24 mouse cellular contexts compared by ENCODE assay signal in the genomic region with DNA sequence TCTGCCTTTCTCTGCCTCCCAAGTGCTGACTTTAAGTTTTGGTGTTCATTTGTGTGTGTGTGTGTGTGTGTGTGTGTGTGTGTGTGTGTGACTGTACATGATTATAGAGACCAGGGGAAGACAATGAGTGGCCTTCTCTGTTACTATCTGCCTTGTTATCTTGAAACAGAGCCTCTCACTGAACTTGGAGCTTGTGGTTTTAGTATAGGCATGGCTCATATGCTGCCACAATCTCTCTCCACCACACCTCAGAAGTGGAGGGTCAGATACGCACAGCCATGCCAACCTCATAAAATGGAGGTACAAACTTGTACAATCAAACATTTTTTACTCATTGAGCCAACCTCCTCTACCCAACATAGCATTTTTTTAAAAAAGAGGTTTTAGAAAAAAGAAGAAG. TPM values are rescaled to one million over a fixed set of nuclear protein-coding genes. Genes with fewer than 3 reads are reported as not detected.
DNase-seq lines count a peak whose midpoint lies in the region; ATAC-seq and TF ChIP-seq lines count a peak whose summit lies in the region.
"Had no signal": no experiment of that assay in that cellular context is flagged by ENCODE, and none has a peak within 500 bp of the region (broad histone marks: within the 10 kb centered on the region; RNA-seq: fewer than 3 reads in every experiment).

No protein-coding gene starts in this region.

- peaks cover 10% of the 10 kb centered on the region for H3K4me1 ChIP-seq in heart, postnatal 0 days (ENCODE audit: control insufficient read depth, insufficient read depth)
- peaks cover 8% of the 10 kb centered on the region; the same call in 1 of the 2 replicates for H3K4me1 ChIP-seq in heart, embryonic 10.5 days
- peaks cover 33% of the 10 kb centered on the region for H3K4me1 ChIP-seq in liver, embryonic 15.5 days (replicated peaks)
- peaks cover 12% of the 10 kb centered on the region for H3K4me1 ChIP-seq in neural tube, embryonic 15.5 days

- H3K9ac ChIP-seq in heart, postnatal 0 days (replicated peaks; ENCODE audit: low read depth, low read length), result no peak overlapping the region
- no peak overlapping the region for H3K9ac ChIP-seq in liver, embryonic 15.5 days
- no peak overlapping the region for H3K9ac ChIP-seq in neural tube, embryonic 15.5 days (replicated peaks)
- H3K9ac ChIP-seq: forebrain, postnatal 0 days; heart, embryonic 13.5 days; hindbrain, embryonic 15.5 days; stomach, embryonic 15.5 days had no signal

- H3K9me3 ChIP-seq in heart, postnatal 0 days (replicated peaks; ENCODE audit: control insufficient read depth, low read length), result no peaks in the 10 kb centered on the region
- no peaks in the 10 kb centered on the region for H3K9me3 ChIP-seq in heart, embryonic 10.5 days
- no peaks in the 10 kb centered on the region for H3K9me3 ChIP-seq in liver, embryonic 15.5 days (replicated peaks)
- no peaks in the 10 kb centered on the region for H3K9me3 ChIP-seq in neural tube, embryonic 15.5 days (replicated peaks)
- H3K9me3 ChIP-seq: forebrain, embryonic 10.5 days; heart, embryonic 13.5 days; hindbrain, embryonic 15.5 days; megakaryocyte, embryonic 14.5 days; stomach, embryonic 15.5 days had no signal

- H3K27me3 ChIP-seq in heart, postnatal 0 days (ENCODE audit: control insufficient read depth, insufficient read depth, low read length), result no peaks in the 10 kb centered on the region
- H3K27me3 ChIP-seq in heart, embryonic 10.5 days (ENCODE audit: insufficient read depth, poor library complexity, severe bottlenecking), result no peaks in the 10 kb centered on the region
- H3K27me3 ChIP-seq in liver, embryonic 15.5 days, result no peaks in the 10 kb centered on the region
- H3K27me3 ChIP-seq in neural tube, embryonic 15.5 days (replicated peaks), result no peaks in the 10 kb centered on the region
- H3K27me3 ChIP-seq: heart, embryonic 13.5 days; hindbrain, embryonic 15.5 days; megakaryocyte, embryonic 14.5 days; stomach, embryonic 15.5 days had no signal

- peak overlapping the region; percentile 61 for H3K27ac ChIP-seq in heart, postnatal 0 days (ENCODE audit: low read depth)
- no peak overlapping the region for H3K27ac ChIP-seq in heart, embryonic 10.5 days
- H3K27ac ChIP-seq in liver, embryonic 15.5 days (replicated peaks), result no peak overlapping the region
- H3K27ac ChIP-seq in neural tube, embryonic 15.5 days (replicated peaks), result no peak overlapping the region
- H3K27ac ChIP-seq: forebrain, embryonic 10.5 days; heart, embryonic 13.5 days; hindbrain, embryonic 15.5 days; stomach, embryonic 15.5 days had no signal

- no peak for TF ChIP-seq CTCF in heart, postnatal 0 days (IDR thresholded peaks at IDR 0.05; ENCODE audit: low read depth)

- H3K4me2 ChIP-seq in heart, postnatal 0 days (ENCODE audit: low read depth, low read length), result no peak overlapping the region
- no peak overlapping the region for H3K4me2 ChIP-seq in liver, embryonic 15.5 days
- H3K4me2 ChIP-seq in neural tube, embryonic 15.5 days, result no peak overlapping the region
- H3K4me2 ChIP-seq: heart, embryonic 13.5 days; hindbrain, embryonic 15.5 days; stomach, embryonic 15.5 days had no signal

- WGBS in heart, postnatal 0 days, result 83% methylated on average over 1 of the region's 1 CpGs
- WGBS in heart, embryonic 10.5 days, result 88% methylated on average over 1 of the region's 1 CpGs
- WGBS in liver, embryonic 15.5 days (ENCODE audit: insufficient replicate concordance), result 14% methylated on average over 1 of the region's 1 CpGs
- WGBS in neural tube, embryonic 15.5 days, result 89% methylated on average over 1 of the region's 1 CpGs

- no peaks in the 10 kb centered on the region for H3K36me3 ChIP-seq in heart, postnatal 0 days (replicated peaks; ENCODE audit: control insufficient read depth, insufficient read depth, low read length)
- H3K36me3 ChIP-seq in heart, embryonic 10.5 days, result no peaks in the 10 kb centered on the region
- no peaks in the 10 kb centered on the region for H3K36me3 ChIP-seq in liver, embryonic 15.5 days (replicated peaks)
- no peaks in the 10 kb centered on the region for H3K36me3 ChIP-seq in neural tube, embryonic 15.5 days
- H3K36me3 ChIP-seq: forebrain, embryonic 10.5 days; heart, embryonic 13.5 days; hindbrain, embryonic 15.5 days; stomach, embryonic 15.5 days had no signal

- H3K4me3 ChIP-seq in heart, postnatal 0 days (ENCODE audit: low read depth, low read length), result no peak overlapping the region
- no peak overlapping the region for H3K4me3 ChIP-seq in heart, embryonic 10.5 days
- no peak overlapping the region for H3K4me3 ChIP-seq in liver, embryonic 15.5 days (replicated peaks)
- no peak overlapping the region for H3K4me3 ChIP-seq in neural tube, embryonic 15.5 days (replicated peaks)
- H3K4me3 ChIP-seq: forebrain, embryonic 10.5 days; heart, embryonic 13.5 days; hindbrain, embryonic 15.5 days; megakaryocyte, embryonic 14.5 days; stomach, embryonic 15.5 days had no signal

- DNase-seq in heart, postnatal 0 days (ENCODE audit: low spot score), result no peak
- DNase-seq in heart, embryonic 10.5 days (ENCODE audit: low spot score), result no peak
- peak; percentile 28 for DNase-seq in liver
- DNase-seq in ovary, postnatal 14 days (ENCODE audit: low spot score), result no peak
- DNase-seq in urinary bladder, postnatal 36 days (ENCODE audit: low spot score in 2 of 2), result no peak
- DNase-seq: cerebellum, adult 9-10 months; forebrain, postnatal 0 days; gastrocnemius, postnatal 36 days; kidney, adult 9 months; kidney, postnatal 14 days; lung, adult 2 months; lung, postnatal 14 days; midbrain, embryonic 14.5 days; thymus, postnatal 25 days had no signal

- ATAC-seq in heart, postnatal 0 days (ENCODE audit: insufficient read depth, low read depth), result no peak
- ATAC-seq in liver, embryonic 15.5 days (ENCODE audit: insufficient read depth), result peak; percentile 43; the same call in 1 of the 2 replicates
- ATAC-seq in neural tube, embryonic 15.5 days (ENCODE audit: low FRiP score), result no peak
- ATAC-seq: forebrain, postnatal 0 days; intestine, embryonic 16.5 days had no signal

- TF ChIP-seq EP300 in heart, postnatal 0 days (IDR thresholded peaks at IDR 0.05; ENCODE audit: low read depth), result no peak

RNA-seq across cellular contexts. Expression of a gene that starts 3.4 kb away (rescaled TPM):
- total RNA-seq in heart, postnatal 0 days (2014; rRNA removed; ENCODE audit: low replicate concordance), result 25.3 and 30.8 TPM in 2 replicates
- polyA plus RNA-seq in heart, postnatal 0 days (2015; fragmentation: Nextera tagmentation; extraction: Ambion mirVana), result 66.5 and 71.8 TPM in 2 replicates
- polyA plus RNA-seq in heart, embryonic 10.5 days (2016; fragmentation: Nextera tagmentation; extraction: Ambion mirVana), result 20.5 and 23.8 TPM in 2 replicates
- 15.5 and 15.6 TPM in 2 replicates for polyA plus RNA-seq in liver, embryonic 15.5 days (2015; fragmentation: Nextera tagmentation; extraction: Ambion mirVana)
- polyA plus RNA-seq in neural tube, embryonic 15.5 days (2015; fragmentation: Nextera tagmentation; extraction: Ambion mirVana), result 4.1 and 7.7 TPM in 2 replicates
- total RNA-seq: MEL had no signal
- polyA plus RNA-seq: C2C12 had no signal
